Mouse (Mus musculus) liver, embryonic 14.5 days (tissue): Measurements from ENCODE around the gene Dlg2.

ENCODE experiments used
- CTCF ChIP-seq: IDR thresholded peaks from 2 replicates; pipeline ENCODE4 v1.5.1; 2016; ENCODE audit warnings: antibody characterized with exemption, low read depth, control low read depth
- EP300 ChIP-seq: IDR thresholded peaks from 2 replicates; pipeline ENCODE4 v1.6.1; 2016; ENCODE audit warnings: antibody characterized with exemption, low read depth

GRCm38 (mm10) chr7:91218321-91218987, 742.0 kb downstream of the Dlg2 start:
- TF ChIP-seq CTCF (no peak), EP300 (no peak)
